Comparison of ENCODE assay signal across 7 mouse cellular contexts in the genomic region with DNA sequence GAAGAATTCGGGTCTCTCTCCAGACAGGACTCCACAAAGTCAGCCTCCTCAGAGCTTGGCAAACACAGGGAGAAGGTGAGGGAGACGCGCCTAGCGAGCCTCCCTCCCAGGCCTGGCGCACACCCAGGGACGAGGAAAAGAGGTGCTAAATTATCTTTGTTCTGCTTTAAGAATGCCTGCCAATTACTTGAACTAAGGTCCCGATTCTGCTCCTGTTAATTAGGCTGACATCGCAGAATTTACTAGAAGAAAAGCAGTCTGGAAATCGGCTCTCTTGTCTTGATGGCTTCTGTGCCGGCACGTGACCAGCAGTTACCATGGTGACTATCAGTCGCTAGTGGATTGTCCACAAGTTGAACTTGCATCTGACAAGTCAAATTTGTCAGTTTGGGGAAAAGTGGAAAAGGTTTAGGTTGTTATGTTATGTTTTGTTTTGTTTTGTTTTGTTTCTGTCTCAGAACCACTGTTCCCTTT.
DNase-seq lines count a peak whose midpoint lies in the region; ATAC-seq lines count a peak whose summit lies in the region.

No protein-coding gene starts in this region.

- no peaks in the 10 kb centered on the region for H3K9me3 ChIP-seq in heart, embryonic 10.5 days
- no peaks in the 10 kb centered on the region for H3K9me3 ChIP-seq in stomach, embryonic 16.5 days (replicated peaks; ENCODE audit: control insufficient read depth, low read length)

- ATAC-seq in stomach, embryonic 16.5 days (ENCODE audit: insufficient read depth, low FRiP score), result 0 out of 2 replicates have a peak, but pooled peaks have one; percentile 39
- ATAC-seq in megakaryocyte, adult 5-6 weeks (ENCODE audit: poor library complexity, severe bottlenecking), result no peak

- H3K4me1 ChIP-seq in heart, embryonic 10.5 days, result peaks cover 47% of the 10 kb centered on the region
- H3K4me1 ChIP-seq in stomach, embryonic 16.5 days (ENCODE audit: control insufficient read depth, insufficient read depth, low read length), result no peaks in the 10 kb centered on the region; the same call in 1 of the 2 replicates

- peak overlapping the region; percentile 65 for H3K27ac ChIP-seq in heart, embryonic 10.5 days
- no peak overlapping the region for H3K27ac ChIP-seq in stomach, embryonic 16.5 days (ENCODE audit: low read length)

- no peak overlapping the region for H3K4me3 ChIP-seq in heart, embryonic 10.5 days
- H3K4me3 ChIP-seq in stomach, embryonic 16.5 days (replicated peaks; ENCODE audit: low read length), result no peak overlapping the region

- peak overlapping the region; percentile 40; the same call in 1 of the 2 replicates for H3K4me2 ChIP-seq in stomach, embryonic 16.5 days (ENCODE audit: low read depth, low read length)

- H3K36me3 ChIP-seq in heart, embryonic 10.5 days, result no peaks in the 10 kb centered on the region
- no peaks in the 10 kb centered on the region for H3K36me3 ChIP-seq in stomach, embryonic 16.5 days (ENCODE audit: control insufficient read depth, insufficient read depth, low read length)

- 30% methylated on average over 12 of the region's 12 CpGs for WGBS in heart, embryonic 10.5 days
- WGBS in stomach, embryonic 16.5 days, result 33% methylated on average over 12 of the region's 12 CpGs

- peak; percentile 15 to 32 for DNase-seq in right cerebral cortex, adult 2 months (ENCODE audit: low spot score in 2 of 2)
- DNase-seq in right cerebral cortex, postnatal 14 days, result no peak
- DNase-seq in cerebellum, postnatal 10 days, result peak; percentile 68 to 73
- peak; percentile 82 for DNase-seq in heart, embryonic 10.5 days (ENCODE audit: low spot score)
- peak; percentile 47 to 56 for DNase-seq in kidney, postnatal 25 days

- no peak overlapping the region for H3K9ac ChIP-seq in stomach, embryonic 16.5 days (ENCODE audit: low read length)

- no peaks in the 10 kb centered on the region for H3K27me3 ChIP-seq in heart, embryonic 10.5 days (ENCODE audit: insufficient read depth, poor library complexity, severe bottlenecking)
- no peaks in the 10 kb centered on the region for H3K27me3 ChIP-seq in stomach, embryonic 16.5 days (ENCODE audit: control insufficient read depth, insufficient read depth, low read length)
